Mouse (Mus musculus) MN1 (cell line): ENCODE results near the gene Tmem106c.

Experiments used
- DNase-seq: peaks from one replicate; pipeline ENCODE4 v3.0.0-alpha.2; 2016; ENCODE audit warnings: low spot score

Gene Tmem106c

GRCm38 (mm10) chr15:98001321-98002112, 37.5 kb downstream of the Tmem106c start:
- peak; percentile 83 for DNase-seq

GRCm38 (mm10) chr15:98002113-98002990, 38.4 kb downstream of the Tmem106c start:
- DNase-seq = peak; percentile 53

DNA sequence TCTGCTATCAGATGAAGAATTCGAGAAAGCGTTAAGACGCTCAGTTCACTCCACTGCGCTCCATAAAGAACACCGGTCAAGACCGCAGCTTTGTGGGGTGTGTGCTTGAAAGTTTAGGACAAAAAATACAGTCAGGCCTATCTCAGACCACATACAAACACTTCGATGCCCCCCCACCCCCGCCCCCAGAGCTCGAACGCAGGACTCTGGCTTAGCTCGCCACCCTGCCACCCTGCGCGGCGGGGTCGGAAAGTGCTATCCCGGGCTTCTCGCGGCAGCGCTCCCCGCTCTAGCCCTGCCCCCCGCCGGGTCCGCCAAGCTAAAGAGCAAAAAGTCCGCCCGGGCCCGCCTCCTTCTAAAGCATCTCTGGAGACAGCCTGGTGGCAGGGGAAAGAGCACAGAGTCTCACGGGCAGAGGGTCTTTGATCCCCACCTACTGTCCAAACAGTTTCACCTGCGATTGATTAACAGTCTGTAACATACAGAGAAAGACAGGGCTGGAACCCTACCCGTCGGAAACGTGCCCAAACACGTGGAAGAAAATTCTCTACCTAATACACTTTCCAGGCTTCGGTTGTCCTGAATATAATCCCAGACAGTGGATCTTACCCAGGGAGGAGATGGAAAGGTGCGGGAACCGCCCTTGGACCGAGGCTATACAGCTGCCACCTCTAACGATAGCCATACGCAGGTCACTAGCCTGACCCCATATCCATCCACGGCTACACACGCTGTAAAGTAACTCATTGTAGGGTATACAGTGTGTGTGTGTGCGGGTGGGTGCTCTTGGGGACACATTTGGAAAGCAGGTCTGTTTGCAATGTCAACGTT, 39.2 kb downstream of the Tmem106c start:
- DNase-seq = no peak

DNA sequence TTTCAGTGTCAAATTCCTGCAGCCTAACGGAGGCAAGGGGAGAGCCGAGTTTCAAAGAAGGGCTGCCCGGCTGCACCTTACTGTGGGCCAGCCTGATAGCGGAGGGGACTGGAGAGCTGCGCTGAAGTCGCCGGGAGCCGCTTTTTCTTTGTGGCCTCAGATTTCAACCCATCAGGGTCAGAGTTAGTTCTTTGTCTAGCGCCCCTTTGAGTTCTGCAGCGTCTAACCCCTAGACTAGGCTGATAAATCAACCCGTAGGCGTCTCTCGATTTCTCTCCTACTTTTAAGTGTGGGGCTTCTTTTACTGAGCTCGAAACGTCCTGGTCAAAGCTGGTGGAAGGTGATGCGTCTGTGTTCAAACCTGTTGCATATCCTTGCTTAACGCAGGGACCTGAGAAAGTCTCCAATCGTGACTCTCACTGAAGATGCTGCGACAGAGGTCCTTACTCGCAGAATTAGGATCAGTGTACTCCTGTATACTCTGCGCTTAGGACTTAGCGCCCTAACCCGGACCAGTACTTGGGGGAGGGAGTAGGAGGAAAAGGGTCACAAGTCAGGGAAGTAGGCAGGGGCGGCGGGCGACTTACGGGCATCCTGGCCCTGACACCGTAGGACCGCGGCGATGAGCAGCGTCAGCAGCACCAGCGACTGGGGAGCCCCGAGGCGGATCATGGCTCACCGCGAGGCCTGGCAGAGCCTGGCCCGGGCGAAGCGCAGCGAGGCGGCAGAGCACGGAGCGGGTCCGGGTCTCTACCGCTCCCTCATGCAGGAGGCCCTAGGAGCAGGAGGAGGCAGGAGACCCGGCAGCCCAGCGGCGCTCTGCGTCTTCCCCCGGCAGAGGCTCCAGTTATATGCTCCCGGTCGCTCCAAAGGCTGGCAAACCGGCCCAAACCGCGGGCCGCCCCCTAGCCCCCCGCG, 40.1 kb downstream of the Tmem106c start, which contains the start of gene Col2a1:
Gene Col2a1, minus strand, starts transcription at position 874 of the 918 bp plus-strand sequence.
- no peak for DNase-seq

- no peak for DNase-seq
These were observed 40.8 kb downstream of the Tmem106c start for GRCm38 (mm10) chr15:98004740-98005159.

DNA sequence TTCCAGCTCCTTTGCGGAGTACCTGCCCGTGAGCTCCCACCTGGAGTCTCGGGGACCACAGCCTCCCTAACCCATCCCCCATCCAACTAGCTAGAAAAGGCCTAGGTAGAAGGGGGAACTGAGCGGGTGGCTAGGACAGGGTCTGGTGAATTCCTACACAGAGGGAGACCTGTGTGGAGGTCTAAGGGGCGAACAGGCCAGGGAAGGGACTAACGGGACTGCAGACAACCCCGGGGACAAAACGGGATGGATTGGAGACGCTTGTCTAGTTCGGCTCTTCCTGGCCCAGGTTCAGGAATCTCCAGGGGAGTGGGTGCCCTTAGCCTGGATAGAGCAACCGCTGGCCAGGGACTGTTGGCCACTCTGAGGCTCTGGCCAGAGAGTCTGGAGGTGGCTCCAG, 41.2 kb downstream of the Tmem106c start:
- no peak for DNase-seq

GRCm38 (mm10) chr15:98012810-98013209, 48.8 kb downstream of the Tmem106c start:
- no peak for DNase-seq

DNA sequence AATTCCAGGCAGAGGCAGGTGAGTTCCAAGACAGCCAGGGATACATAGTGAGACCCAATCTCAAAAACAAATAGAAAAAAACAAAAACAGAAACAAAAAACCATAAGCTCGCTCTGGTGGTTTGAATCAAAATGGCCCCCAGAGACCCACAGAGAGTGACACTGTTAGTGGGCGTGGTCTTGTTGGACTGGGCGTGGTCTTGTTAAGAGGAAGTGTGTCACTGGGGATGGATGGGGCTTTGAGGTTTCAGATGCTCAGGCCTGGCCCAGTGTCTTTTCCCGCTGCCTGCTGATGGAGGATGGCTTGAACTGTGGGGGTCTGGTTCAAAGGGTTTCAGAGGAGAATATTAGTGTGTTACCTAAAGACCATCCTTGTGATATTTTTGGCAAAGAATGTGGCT, 53.9 kb downstream of the Tmem106c start:
- DNase-seq = no peak

DNA sequence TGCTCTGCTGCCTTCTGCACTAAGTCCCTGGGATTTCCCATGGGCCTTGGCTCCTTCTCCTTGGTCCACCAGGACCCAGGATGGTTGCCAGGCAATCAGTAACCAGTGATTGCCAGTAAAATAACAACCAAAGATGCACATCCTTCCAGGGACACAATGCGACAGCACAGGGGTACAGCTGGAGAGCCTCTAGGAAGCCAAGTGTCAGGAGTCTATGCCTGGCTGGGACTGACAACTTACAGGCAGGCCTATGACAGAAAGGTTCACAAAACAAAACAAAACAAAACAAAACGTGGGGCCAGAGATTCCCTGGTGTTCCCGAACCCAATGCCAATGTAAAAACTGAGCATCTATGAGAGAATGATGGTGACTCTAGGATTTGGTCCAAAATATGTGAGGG, 55.0 kb downstream of the Tmem106c start:
- peak; percentile 37 for DNase-seq
